Mouse (Mus musculus): Measurements from ENCODE around the gene Pecr. TPM values are rescaled to one million over a fixed set of nuclear protein-coding genes. Genes with fewer than 3 reads are reported as not detected.
"Not testable (repeated sequence)": the region's sequence is repeated elsewhere in the genome, so short reads cannot be mapped to it uniquely, and the experiment has no call there.

Gene Pecr
- polyA plus RNA-seq, 3 experiments from 2014 or later: 3.4 to 4.2 (median 4.1) TPM

DNA sequence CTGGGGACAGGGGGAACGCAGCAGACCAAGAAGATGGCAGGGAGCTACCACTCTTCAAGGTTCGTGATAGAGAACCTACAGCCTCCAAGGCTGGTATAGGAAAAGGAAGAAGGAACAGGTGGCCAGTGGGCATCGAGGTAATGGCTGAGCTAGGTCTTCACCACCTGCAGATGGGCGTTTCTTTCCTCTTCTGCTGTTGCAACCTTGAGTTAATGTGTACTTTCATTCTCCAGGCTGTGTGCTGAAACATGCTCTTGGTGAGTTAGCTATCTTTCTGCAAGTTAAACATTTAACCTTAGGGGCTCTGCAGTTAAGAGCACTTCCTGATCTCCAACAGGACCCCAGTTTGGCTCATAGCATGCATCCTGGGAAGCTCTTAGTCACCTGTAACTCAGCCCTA lies 3.8 kb upstream of the Pecr start:
- ATAC-seq: no peak

DNA sequence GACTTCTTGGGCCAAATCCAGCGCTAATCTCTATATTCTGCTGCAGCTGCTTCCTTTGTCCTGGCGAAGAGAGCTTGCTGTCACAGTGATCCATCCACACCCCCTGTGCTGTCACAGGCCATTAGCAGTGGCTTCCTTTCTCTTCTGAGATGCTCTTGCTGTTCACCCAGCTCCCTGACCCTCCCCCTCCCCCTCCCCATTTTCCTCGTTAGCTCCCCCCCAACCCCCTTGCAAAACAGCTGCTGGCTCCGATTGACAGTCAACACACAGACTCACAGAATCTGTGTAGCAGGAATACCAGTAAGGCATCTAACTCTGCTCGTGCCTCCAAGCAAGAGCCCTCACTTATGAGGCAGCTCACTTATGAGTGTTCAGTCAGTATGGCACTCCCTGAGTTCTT lies 2.8 kb upstream of the Pecr start:
- ATAC-seq: no peak

DNA sequence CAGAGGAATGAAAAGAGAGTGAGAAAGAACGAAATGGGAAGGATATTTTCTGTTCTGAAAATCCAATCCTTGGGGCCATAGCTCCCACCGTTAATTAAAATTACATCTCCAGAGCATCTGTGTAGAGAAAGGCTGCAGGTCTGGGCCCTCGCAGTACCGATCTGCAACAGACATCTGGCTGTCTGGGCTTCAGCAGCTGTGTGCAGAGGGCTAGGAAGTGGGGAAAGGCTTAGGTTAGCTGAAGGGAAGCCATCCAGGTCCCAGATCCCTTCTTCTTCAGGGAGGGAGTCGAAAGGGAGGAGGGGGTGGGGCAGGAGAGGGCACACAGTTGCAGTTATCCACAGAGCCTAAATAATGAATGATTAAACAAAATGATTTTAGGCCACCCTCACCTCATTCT lies 425 bp upstream of the Pecr start:
- ATAC-seq: peak; percentile 19

DNA sequence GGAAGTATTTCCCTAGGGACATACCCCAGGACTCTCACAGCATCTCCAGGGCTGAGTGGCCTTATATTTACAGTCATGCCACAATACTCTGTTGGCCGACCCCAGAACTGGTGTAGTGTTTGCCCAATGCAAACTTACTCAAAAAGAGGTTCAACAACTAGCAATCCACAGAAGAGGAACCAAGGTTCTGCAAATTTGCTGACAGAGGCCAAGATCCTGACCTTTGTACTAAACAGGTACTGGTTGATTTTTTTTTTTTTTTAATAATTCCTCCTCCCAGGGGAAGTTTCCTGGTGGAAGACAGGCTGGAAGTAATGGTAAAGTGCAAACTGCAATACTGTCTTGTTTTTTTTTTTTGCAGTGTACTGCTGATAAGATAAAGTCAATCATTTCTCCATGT lies 1.5 kb downstream of the Pecr start:
- no peak for ATAC-seq

DNA sequence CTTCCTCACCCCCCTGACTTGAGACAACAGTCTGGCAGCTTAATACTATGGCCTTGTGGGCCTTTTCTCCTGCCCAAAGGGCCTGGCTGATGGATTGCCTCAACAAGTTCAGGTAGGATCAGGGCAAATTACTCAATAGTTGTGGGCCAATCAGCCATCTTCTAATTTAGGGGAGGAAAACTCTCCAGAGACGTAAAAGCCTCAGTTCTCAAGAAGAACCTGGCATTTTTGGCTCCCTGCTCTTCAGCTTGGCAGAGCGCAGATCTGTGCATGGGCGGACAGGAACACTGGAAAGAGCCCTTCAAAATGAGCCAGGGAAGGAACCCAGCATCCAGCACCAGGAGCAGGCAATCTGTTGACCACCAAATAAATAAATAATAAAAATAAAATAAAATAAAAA lies 6.0 kb downstream of the Pecr start:
- no peak for ATAC-seq

DNA sequence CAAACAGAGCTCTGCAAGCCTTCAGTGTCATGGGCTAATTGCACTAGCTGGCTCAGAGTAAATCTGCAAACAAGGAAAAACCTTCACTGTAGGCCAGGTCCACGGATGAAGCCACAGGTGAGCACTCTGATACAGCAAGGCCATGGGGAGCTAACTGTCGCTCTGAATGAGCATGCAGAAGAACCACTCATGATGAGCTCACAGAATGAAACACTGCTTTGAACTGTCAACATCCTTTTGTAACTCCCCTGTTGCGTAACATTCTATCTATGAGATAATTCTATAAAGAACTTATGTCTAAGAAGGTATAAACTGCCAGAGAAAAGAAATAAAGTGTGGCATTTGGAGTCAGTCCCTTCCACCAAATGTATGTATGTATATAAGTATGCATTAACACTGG lies 21.0 kb downstream of the Pecr start:
- ATAC-seq: no peak

DNA sequence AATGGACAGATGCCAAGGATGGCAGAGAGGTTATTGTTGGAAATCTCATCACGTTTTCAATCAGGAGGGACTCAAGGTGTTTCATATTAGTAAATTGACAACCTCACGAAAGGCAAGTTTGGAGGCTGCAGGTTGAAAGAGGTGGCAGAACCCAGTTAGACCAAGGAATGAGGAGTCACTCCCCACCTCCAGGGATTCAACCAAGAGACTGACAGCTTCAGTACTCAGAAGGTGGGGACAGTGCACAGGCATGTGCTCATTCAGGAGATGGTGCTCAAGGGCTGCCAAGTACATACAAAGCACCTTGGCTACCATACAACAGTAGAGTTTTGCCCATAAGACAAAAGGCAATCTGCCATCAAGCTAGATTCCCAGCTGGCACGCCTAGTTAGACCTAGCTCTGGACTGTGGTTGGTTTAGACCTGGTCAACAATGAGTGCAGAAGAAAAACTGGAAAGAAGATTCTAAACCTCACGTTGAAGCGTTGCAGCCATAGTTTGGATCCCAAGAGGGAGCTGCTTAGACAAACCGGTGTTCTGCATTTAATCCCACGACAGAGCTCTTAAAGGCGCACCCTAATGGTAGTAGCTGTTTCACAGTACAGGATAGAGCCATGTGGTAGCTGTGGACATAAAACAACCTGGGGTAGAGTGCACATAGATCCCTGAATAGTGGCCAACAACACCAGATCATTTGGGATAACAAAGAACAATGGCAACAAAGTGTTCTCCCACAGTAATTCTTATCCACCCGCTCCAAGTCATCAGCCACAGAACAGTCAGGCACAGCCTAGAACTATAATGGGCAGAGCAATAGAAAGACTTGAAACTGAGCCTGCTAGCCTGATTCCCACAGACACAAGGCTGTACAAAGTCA lies 27.5 kb downstream of the Pecr start:
- ATAC-seq: no peak

DNA sequence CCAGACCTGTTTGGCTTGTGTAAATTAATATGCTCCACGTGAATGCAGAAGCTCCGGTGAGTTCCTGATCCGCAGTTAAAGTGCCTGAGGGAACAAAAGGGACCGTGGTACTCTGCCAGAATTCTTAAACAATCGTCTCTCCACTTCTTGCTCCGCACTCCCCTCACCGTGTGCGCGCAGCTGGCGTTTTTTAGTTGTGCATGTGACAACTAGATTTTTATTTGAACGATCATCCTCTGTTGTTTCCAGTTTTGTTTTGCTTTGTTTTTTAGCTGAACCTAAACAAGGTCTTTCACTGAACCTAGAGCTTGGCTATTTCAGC lies 28.3 kb downstream of the Pecr start:
- ATAC-seq: no peak

DNA sequence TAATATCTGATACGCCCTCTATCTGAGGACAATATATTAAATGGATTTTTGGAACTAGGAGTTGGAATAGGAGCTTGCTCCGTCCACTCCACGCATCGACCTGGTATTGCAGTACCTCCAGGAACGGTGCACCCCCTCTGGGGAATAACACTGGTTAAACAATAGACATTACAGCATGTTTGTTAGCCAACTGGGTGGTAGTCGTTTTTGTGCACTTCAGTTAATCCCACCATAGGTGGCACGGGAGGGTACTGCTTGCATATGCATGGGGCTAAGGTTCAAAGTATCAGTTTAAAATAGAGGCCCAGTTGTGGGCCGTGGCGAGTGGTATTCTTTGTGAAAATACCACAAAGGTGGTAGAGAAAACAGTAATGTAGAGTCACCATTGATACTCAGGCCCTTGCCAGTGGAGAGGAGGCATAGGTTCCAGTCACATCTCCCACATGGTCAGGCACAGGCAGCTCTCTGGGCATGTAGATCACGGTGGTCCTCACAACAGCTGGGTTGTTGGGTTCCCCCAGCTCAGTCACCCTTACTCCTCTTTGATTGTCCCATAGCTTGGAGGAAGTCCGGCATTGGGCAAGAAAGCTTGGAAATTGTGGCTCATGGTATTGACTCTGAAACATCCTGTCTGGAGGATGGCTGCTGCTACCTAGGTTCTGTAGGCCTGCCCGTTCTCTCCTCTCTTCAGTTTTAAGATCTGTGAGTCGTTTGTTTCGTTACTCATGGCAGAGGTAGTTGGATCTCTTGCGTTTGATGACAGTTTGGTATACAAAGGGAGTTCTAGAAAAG lies 28.9 kb downstream of the Pecr start:
- ATAC-seq: peak; percentile 53

DNA sequence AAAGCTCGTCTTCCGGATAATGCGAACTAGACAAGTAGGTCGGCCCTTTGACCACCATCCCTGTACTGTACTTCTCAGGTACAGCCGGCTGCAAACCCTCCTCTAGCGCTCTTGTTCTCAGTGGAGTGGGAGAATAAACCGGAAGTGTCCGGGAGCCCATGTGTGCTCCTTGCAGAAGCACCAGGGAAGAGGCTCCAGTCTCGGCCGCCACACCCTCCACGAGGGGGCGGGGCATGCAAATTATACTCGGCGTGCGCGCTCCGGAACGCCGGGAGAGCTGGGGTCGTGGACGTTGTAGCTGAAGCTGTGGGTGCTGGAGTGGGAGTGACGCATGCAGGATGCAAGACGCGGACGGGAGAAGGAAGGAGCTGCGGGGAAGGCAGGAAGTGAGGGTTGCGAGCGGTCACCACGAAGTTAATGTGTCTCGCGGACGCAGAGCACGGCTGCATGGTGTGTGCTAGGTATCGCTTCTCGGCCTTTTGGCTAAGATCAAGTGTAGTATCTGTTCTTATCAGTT lies 29.5 kb downstream of the Pecr start:
- peak; percentile 90 for ATAC-seq

DNA sequence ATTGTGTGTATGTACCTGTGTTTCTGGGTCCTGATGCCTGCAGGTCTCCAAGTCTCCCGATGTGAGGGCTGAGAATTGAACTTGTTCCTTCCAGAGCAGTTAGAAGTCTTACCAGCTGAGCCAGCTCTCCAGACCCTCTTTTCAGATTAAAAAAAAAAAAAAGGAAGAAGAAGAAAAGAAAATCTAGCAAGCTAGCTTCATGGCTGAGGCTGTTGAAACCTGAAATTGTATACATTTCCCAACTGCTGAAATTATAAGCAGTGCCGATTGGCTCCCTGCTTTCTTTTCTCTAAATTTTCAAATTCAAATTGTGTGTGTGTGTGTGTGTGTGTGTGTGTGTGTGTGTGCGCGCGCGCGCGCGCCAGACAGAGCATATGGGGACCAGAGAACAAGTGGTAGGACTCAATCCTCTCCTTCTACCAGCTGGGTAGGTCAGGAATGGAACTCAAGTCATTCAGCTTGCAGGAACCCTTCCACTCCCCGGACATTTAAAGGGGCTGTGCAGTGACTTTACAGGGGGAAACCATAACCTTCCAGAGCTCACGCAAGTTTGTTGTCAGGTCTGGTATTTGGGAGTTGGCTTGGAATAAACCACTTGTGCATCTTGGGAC lies 30.1 kb downstream of the Pecr start:
- ATAC-seq: no peak

DNA sequence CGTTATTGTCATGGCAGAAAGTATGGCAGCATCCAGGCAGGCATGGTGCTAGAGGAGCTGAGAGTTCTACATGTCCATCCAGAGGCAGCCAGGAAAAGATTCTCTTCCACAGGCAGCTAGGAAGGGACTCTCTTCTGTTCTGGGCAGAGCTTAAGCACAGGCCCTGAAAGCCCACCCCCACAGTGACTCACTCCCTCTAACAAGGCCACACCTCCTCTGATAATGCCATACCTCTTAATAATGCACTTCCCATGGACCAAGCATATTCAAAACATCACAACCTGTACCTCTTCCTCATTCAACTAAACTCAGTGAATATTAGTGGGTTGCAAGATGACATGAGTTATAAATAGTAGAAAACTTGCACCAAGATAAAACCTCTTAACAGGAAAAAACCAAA lies 32.3 kb downstream of the Pecr start:
- no peak for ATAC-seq

DNA sequence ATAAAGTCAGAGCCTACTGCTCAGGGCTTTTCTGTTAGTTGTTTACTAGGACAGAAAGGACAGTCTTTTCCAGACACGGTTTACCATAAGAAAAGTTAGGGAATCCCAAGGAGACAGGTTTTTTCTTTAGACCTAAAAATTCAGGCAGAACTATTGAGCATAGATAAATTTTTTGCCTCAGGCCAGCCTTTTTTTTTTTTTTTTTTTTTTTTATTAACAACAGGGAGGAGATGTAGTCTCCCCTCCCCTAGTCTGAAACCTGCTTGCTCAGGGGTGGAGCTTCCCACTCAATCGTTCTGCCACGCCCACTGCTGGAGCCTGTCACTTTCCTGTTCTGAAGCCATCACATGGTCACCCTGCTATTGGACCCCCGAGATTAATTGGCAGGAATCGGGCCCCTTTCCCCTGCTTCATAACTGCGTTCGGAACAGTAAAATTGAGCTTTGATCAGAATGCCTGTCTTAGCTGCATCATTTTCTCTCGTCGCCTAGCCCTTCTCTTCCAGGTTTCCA lies 35.8 kb downstream of the Pecr start:
- not testable (repeated sequence) for ATAC-seq

DNA sequence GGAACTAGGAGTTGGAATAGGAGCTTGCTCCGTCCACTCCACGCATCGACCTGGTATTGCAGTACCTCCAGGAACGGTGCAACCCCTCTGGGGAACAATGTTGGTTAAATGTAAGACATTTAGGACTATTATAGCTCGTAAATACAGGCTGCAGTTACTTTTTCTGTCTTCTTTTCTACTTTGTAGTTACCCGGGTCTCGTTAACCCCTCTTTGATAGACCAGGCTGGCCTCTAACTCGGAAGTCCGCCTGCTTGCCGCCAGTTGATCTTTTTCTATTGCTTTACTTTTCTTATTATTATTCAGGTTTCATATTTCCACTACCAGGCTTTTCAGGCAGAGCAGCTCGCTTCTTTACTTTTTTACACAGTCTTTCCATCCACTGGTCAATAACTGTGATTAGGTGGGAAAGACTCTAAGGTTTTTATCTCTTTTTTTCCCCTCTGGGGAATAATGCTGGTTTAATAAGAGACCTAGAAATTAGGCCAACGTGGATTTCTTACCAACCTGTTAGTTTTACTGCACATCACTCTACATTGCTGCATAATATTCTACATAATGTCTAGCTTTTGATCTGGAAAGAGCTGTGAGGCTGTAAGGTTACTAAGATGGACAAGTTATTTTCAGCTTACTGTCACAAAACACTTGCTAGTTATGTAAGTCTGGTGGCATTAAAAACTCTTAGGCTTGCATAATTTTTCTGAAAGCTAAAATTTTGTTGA lies 39.6 kb downstream of the Pecr start:
- peak; percentile 51 for ATAC-seq

DNA sequence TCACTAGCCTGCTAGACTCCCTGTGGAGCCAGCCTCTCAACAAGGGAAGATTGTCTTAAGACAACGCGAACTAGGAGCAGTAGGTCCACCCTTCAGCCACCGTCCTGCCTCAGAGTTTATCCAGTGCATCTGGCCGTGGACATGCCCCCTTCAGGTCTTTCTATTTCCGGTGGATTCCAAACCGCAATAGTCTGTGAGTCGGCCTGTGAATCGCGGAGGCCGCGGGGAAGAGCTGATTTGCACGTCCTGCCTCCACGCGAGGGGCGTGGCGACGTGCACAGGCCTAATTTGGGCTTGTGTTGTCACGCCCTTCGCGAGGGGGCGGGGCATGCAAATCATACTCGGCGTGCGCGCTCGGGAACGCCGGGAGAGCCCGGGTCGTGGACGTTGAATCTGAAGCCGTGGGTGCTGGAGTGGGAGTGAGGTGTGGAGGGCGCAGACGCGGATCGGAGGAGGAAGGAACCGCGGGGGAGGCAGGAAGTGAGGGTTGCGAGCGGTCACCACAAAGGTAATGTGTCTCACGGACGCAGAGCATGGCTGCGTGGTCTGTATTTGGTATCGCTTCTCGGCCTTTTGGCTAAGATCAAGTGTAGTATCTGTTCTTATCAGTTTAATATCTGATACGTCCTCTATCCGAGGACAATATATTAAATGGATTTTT lies 40.3 kb downstream of the Pecr start:
- peak; percentile 95 for ATAC-seq

DNA sequence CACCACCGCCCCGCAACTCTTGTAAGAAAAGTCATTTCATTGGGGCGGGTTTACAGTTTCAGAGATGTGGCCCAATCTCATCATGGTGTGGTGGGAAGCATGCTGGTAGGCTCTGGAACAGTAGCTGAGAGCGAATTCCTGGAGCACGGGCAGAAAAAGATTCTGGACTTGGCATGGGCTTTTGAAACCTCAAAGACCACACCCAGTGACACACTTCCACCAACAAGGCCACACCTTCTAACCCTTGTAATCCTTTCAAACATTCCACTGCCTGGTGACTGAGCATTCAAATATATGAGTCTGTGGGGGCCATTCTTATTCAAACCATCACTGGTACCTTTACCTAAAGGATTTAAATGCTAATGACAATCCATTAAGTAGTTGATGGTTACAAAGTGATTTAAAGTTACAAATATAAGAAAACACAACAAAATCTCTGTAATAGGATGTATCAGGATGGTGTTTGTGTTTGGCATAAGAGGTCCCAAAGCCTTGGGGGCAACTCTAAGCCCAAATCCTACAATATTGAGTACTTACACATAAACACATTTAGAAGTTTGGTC lies 41.5 kb downstream of the Pecr start:
- no peak for ATAC-seq

DNA sequence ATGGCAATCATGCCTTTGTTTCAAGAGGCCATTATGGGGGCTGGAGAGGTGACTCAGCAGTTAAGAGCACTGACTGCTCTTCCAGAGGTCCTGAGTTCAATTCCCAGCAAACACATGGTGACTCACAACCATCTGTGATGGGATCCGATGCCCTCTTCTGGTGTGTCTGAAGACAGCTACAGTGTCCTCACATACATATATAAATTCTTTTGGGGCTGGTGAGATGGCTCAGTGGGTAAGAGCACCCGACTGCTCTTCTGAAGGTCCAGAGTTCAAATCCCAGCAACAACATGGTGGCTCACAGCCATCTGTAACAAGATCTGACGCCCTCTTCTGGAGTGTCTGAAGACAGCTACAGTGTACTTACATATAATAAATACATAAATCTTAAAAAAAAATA lies 45.0 kb downstream of the Pecr start:
- not testable (repeated sequence) for ATAC-seq

DNA sequence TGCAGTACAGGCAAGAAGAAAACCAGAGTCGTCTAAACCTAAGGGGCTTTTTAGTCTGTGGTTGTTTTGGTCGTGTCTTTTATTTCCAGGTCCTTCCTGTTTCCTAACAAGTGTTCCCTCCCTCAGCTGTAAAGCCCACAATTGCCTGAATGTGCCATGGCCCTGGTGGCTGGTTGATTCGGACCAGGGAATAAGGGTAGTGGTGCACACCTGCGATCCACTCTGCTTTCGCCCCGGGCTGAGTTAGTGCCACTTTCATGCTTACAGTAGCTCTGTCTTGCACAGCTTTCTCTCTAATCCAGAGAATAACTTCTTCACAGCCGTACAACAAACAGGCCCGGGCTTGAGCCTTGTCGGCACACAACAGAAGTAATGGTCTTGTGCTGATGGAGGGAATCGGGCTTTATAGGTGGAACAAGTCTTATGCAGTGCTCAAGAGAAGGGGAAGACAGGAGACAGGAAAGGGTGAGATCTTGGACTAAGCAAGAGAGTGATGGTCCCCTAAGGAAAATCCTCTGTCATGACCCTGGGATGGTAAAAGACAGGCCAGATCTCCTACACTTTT lies 46.0 kb downstream of the Pecr start:
- no peak for ATAC-seq

DNA sequence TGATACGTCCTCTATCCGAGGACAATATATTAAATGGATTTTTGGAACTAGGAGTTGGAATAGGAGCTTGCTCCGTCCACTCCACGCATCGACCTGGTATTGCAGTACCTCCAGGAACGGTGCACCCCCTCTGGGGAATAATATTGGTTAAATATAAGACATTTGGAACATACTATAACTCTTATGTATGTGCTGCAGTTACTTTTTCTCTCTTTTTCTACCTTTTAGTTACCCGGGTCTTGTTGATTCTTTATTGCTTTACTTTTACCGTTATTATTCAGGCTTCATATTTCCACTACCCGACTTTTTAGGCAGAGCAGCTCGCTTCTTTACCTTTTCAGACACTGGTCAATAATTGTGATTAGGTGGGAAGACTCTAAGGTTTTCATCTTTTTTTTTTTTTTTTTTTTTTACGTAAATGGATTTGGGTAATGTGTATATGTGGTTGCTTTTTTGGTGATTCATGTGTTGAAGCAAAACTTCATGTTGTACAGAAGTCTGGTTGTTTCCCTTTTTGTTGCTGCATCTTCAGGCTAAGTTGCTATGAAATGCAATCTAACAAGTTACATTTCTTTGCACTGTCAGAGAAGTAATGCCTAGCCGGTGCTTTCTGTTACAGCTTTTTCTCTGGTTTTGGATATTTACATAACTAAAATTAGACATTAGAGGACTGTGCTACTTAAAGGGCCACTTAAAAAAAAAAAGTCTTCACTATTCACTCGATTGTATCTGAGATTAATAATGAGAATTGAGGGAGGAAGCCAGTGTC lies 46.9 kb downstream of the Pecr start:
- peak; percentile 31 for ATAC-seq

DNA sequence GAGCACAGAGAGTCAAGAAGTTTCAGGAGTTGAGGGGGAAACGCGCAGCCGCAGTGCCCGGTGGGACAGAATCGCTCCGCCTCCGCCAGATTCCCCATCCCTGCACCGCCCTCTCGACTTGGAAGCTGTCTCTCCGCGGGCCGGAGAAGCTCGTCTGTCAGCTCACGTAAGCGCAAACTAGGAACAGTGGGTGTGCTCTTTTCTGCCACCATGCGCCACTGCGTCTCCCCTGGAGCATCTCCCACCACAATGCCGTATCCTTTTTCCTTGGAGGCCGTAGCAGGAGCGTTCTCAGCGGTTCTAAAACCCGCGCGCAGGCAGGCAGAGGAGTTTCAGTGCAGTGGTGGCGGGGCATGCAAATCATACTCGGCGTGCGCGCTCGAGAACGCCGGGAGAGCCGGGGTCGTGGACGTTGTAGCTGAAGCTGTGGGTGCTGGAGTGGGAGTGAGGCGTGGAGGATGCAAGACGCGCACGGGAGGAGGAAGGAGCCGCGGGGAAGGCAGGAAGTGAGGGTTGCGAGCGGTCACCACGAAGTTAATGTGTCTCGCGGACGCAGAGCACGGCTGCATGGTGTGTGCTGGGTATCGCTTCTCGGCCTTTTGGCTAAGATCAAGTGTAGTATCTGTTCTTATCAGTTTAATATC lies 47.6 kb downstream of the Pecr start:
- peak; percentile 77 for ATAC-seq

Measured in inflammation-experienced regulatory T-cells, adult 6 months (primary cell).